Mouse (Mus musculus) heart, embryonic 11.5 days (tissue): ENCODE results near the gene Grk2. TPM values are rescaled to one million over a fixed set of nuclear protein-coding genes. Genes with fewer than 3 reads are reported as not detected.
A peak's percentile ranks its signal among the peaks of the same experiment; 100 is the strongest.

Source experiments
- ATAC-seq: fragments of 200-750 bp; cut with Nextera tagmentation; replicated peaks from 2 replicates; pipeline ENCODE4 v1.8.0; 2017; ENCODE audit warnings: moderate library complexity; ENCODE audit not compliant: insufficient number of reproducible peaks, low FRiP score, low TSS enrichment
- H3K27ac ChIP-seq: fragments of 300-500 bp; sonication (generic); 2 replicates; pipeline ENCODE4 v1.5.1; 2014; ENCODE audit warnings: mild to moderate bottlenecking, low read depth, low read length
- H3K27me3 ChIP-seq: fragments of 300-500 bp; sonication (generic); 2 replicates; pipeline ENCODE4 v1.6.1; 2014; ENCODE audit warnings: mild to moderate bottlenecking, low read length, mixed read lengths; ENCODE audit not compliant: control insufficient read depth, insufficient read depth
- H3K36me3 ChIP-seq: fragments of 300-500 bp; sonication (generic); 2 replicates; pipeline ENCODE4 v1.6.1; 2014; ENCODE audit warnings: mild to moderate bottlenecking, low read length, moderate library complexity, mixed read lengths; ENCODE audit not compliant: control insufficient read depth, insufficient read depth
- H3K4me1 ChIP-seq: fragments of 300-500 bp; sonication (generic); 2 replicates; pipeline ENCODE4 v1.6.1; 2014; ENCODE audit warnings: low read length; ENCODE audit not compliant: control insufficient read depth, insufficient read depth
- H3K4me2 ChIP-seq: fragments of 300-500 bp; sonication (generic); 2 replicates; pipeline ENCODE4 v1.6.1; 2014; ENCODE audit warnings: mild to moderate bottlenecking, moderate library complexity
- H3K4me3 ChIP-seq: fragments of 300-500 bp; sonication (generic); 2 replicates; pipeline ENCODE4 v1.5.1; 2014; ENCODE audit warnings: low read depth, low read length
- H3K9ac ChIP-seq: fragments of 300-500 bp; sonication (generic); 2 replicates; pipeline ENCODE4 v1.6.1; 2014; ENCODE audit warnings: mild to moderate bottlenecking, low read depth, low read length, moderate library complexity
- H3K9me3 ChIP-seq: fragments of 300-500 bp; sonication (generic); replicated peaks from 2 replicates; pipeline ENCODE4 v1.6.1; 2016; ENCODE audit warnings: low read length; ENCODE audit not compliant: control insufficient read depth
- WGBS: fragments of 180-500 bp; shearing (Covaris S2); extraction: QIAGEN DNeasy Blood & Tissue Kit; methylation state at CpG from one replicate; pipeline ENCODE4 v1.1.7; 2014; ENCODE audit not compliant: insufficient replicate concordance; 5-methylcytosine and 5-hydroxymethylcytosine counted together
- polyA plus RNA-seq: library from polyadenylated mRNA; unstranded; fragments of >200 nt; fragmentation: Nextera tagmentation; extraction: Ambion mirVana; gene quantifications from 2 replicates; pipeline ENCODE4 v1.2.1, GENCODE M21; 2014

Grk2 gene
- polyA plus RNA-seq, 1 experiment from 2014 or later: 12.0 TPM

DNA sequence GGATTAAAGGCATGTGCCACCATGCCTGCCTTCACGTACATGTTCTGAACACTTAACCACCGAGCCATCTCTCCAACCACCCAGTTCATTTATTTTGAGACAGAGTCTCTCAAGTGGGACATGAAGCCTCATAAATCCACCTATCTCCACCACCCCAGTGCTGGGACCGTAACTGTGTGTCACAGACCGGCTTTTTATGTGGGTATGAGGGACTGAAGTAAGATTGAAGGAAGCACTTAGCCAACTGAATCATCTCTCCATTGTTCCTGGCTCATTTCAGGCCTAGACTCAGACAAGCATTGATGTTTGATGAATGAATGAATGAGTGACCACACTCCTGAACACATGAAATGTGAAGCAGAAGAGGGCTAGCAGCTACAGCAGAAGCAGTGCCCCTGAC is 3.3 kb upstream of the Grk2 start:
- H3K4me1 ChIP-seq: peaks cover 13% of the 10 kb centered on the region
- H3K27ac ChIP-seq: no peak overlapping the region
- no peaks in the 10 kb centered on the region for H3K36me3 ChIP-seq
- no peak overlapping the region for H3K4me2 ChIP-seq
- 92% methylated on average over 4 of the region's 4 CpGs for WGBS
- no peak overlapping the region for H3K9ac ChIP-seq
- no peaks in the 10 kb centered on the region for H3K9me3 ChIP-seq
- ATAC-seq: no peak
- H3K27me3 ChIP-seq: no peaks in the 10 kb centered on the region
- no peak overlapping the region for H3K4me3 ChIP-seq

DNA sequence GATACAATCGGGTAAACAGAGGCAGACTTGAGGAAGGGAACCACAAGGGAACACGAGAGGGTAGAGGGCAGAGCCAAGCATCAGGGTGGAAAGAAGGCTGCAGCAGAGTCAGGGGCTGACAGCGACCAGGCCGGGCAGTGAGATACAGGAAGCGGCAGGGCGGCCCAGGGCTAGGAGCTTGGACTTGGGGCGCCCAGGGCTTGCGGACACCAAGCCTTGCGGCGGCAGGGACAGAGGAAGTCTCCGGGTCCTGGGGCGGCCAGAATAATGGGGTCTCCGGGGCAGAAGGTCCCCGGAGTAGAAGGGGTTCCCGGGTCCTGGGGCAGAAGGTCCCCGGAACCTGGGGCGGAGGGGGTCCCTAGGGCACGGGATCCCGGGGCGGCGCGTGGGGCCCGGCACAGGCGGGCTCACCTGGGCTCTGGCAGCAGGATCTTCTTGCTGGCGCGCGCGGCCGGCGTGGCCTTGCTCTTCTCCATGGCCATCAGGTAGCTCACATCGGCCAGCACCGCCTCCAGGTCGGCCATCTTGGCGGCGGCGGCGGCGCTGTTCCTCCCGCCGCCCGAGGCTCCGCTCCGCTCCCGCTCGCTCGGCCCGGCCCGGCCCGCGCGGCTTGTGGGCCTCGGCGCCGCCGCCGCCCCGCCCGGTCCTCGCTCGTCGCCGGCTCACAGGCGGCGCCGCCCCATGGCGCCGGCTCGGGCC is 382 bp downstream of the Grk2 start:
- Histone ChIP-seq H3K27me3 (no peaks in the 10 kb centered on the region), H3K9ac (peak overlapping the region; percentile 91), H3K9me3 (no peaks in the 10 kb centered on the region), H3K27ac (peak overlapping the region; percentile 68), H3K36me3 (no peaks in the 10 kb centered on the region), H3K4me1 (peaks cover 44% of the 10 kb centered on the region), H3K4me3 (peak overlapping the region; percentile 96), H3K4me2 (peak overlapping the region; percentile 78)
- ATAC-seq: peak; percentile 36
- WGBS: under 1% methylated on average over 65 of the region's 68 CpGs

DNA sequence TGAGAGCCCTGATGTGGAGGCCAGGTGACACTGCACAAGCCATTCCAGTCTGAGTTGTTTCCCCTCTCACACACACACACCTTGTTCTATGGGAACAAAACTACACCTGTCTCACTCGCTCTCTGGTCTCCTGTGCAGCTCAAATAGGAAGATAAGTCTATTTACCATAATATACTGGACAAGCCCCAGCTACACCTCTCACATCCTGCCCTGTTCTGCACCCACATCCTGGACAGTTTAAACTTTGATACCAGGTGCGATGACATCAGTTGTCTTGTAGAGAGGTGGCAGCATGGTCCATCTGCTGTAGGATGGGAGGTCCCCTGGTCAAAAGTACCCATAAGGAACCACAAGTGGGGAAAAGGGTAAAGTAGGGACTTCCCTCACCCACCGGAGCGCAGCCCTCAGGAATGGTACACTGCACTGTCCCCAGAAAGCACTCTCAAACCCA is 1.1 kb downstream of the Grk2 start:
- Histone ChIP-seq H3K27me3 (no peaks in the 10 kb centered on the region), H3K4me1 (peaks cover 51% of the 10 kb centered on the region), H3K36me3 (no peaks in the 10 kb centered on the region), H3K27ac (no peak overlapping the region), H3K4me2 (peak overlapping the region; percentile 78), H3K4me3 (peak overlapping the region; percentile 96), H3K9me3 (no peaks in the 10 kb centered on the region), H3K9ac (peak overlapping the region; percentile 91)
- ATAC-seq: no peak
- 51% methylated on average over 4 of the region's 4 CpGs for WGBS

DNA sequence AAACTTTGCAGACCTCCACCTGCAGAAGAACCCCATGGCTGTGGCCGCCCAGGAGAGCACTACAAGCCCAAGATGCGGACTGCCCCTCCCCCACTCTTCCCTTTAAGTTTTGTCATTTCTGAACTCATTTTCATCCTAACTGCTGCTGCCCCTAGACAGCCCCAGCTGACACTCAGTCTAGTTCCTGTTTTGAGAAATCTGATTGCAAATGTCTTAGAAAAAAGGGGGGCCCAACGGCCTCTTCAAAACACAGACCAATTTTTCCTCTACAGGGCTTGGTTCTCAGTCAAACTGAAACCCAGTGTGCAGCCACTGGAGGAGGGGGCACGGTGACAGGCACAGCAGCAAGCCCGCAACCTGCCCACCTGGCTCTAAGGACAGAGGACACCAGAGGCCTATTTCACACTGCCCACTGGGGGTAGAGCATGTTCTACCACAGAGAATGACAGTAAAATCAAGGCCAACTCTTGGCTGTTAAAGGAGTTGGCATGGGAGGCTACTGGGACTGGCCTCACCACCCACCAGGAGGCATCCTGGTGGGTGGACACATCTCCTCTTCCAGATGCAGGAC is 1.7 kb downstream of the Grk2 start:
- ATAC-seq: no peak
- WGBS: 72% methylated on average over 5 of the region's 5 CpGs
- H3K9me3 ChIP-seq: no peaks in the 10 kb centered on the region
- peak overlapping the region; percentile 91 for H3K9ac ChIP-seq
- H3K27ac ChIP-seq: no peak overlapping the region
- peak overlapping the region; percentile 96; the same call in 1 of the 2 replicates for H3K4me3 ChIP-seq
- H3K4me2 ChIP-seq: peak overlapping the region; percentile 78
- no peaks in the 10 kb centered on the region for H3K36me3 ChIP-seq
- H3K4me1 ChIP-seq: peaks cover 52% of the 10 kb centered on the region
- H3K27me3 ChIP-seq: no peaks in the 10 kb centered on the region

GRCm38 (mm10) chr19:4303640-4303995 is 2.4 kb downstream of the Grk2 start:
- peak overlapping the region; percentile 4; the same call in 1 of the 2 replicates for H3K4me2 ChIP-seq
- no peaks in the 10 kb centered on the region for H3K9me3 ChIP-seq
- H3K9ac ChIP-seq: no peak overlapping the region; the same call in 1 of the 2 replicates
- H3K4me3 ChIP-seq: no peak overlapping the region
- H3K36me3 ChIP-seq: no peaks in the 10 kb centered on the region
- peaks cover 52% of the 10 kb centered on the region for H3K4me1 ChIP-seq
- no peak overlapping the region for H3K27ac ChIP-seq
- no peak for ATAC-seq
- H3K27me3 ChIP-seq: no peaks in the 10 kb centered on the region
- 86% methylated on average over 5 of the region's 5 CpGs for WGBS

- H3K4me3 ChIP-seq: no peak overlapping the region
- ATAC-seq: no peak
- H3K4me1 ChIP-seq: peaks cover 52% of the 10 kb centered on the region
- no peaks in the 10 kb centered on the region for H3K27me3 ChIP-seq
- H3K27ac ChIP-seq: peak overlapping the region; percentile 66
- WGBS: 59% methylated on average over 7 of the region's 7 CpGs
- peak overlapping the region; percentile 55 for H3K4me2 ChIP-seq
- H3K36me3 ChIP-seq: no peaks in the 10 kb centered on the region
- no peaks in the 10 kb centered on the region for H3K9me3 ChIP-seq
- H3K9ac ChIP-seq: no peak overlapping the region; the same call in 1 of the 2 replicates
Measured at GRCm38 (mm10) chr19:4302936-4303639, 2.9 kb downstream of the Grk2 start.

DNA sequence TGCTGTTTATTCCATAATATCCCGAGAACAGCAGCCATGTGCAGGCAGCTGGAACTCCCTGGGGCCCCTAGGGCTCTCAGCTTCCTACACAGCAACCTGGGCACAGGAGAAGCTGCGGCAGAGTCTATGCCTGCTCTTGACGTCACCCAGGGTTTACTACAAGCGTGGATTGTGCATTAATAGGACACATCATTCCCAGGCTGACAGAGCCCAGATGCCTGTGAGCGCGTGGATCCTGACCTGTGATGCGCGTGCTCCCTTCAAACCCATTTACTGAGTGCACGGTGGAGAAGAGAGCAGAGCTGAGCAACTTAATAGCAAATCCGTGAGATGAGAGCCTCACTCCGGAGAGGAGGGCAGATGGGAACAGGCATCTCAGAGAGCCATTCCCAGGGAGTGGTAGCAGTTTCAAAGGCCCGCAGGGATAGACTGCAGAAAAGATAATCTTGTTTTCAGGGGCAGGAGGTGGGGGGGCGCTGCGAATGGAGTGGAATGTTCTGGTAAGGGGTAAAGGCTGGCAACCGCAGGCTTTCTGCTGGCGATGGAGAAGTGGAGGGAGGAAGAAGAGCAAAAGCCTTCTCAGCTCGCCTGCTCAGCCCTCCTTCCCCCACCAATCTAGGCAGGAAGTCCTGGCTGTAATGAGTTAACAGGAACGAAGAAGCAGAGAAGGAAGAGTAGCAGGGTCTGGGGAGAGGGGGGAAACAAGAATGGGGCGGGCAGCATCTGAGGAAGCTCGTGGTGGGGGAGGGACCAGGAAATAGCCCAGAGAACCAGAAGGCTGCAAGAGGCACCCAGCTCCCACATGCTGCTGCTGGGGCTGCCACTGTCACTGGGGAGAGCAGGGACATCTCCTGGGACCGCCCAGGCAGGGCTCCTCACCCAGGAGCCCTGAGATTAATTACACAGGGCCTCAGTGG is 4.0 kb downstream of the Grk2 start:
- Histone ChIP-seq H3K36me3 (no peaks in the 10 kb centered on the region), H3K4me1 (peaks cover 52% of the 10 kb centered on the region), H3K4me3 (0 out of 2 replicates have a peak overlapping the region, but pooled peaks have one; percentile 12), H3K4me2 (peak overlapping the region; percentile 55), H3K9ac (peak overlapping the region; percentile 43; the same call in 1 of the 2 replicates), H3K9me3 (no peaks in the 10 kb centered on the region), H3K27ac (peak overlapping the region; percentile 66), H3K27me3 (no peaks in the 10 kb centered on the region)
- ATAC-seq: no peak
- 25% methylated on average over 21 of the region's 21 CpGs for WGBS
